Mouse (Mus musculus): ENCODE data around the gene Tmem150a.

Gene Tmem150a

GRCm38 (mm10) chr6:72355066-72355911 is at the start of gene Tmem150a:
TSS of gene Tmem150a (plus strand) at chr6:72355447.
- DNase-seq = peak; percentile 92

- no peak for DNase-seq
These were observed 43.0 kb upstream of the Tmem150a start for GRCm38 (mm10) chr6:72312198-72312597.

- DNase-seq = no peak
These were observed 42.0 kb upstream of the Tmem150a start for GRCm38 (mm10) chr6:72313124-72313867.

GRCm38 (mm10) chr6:72315384-72315783 is 39.9 kb upstream of the Tmem150a start:
- no peak for DNase-seq

GRCm38 (mm10) chr6:72316044-72316443 is 39.2 kb upstream of the Tmem150a start:
- DNase-seq = no peak

GRCm38 (mm10) chr6:72318440-72318839 is 36.8 kb upstream of the Tmem150a start:
- no peak for DNase-seq

- DNase-seq = peak; percentile 41
These were observed 36.2 kb upstream of the Tmem150a start for GRCm38 (mm10) chr6:72319019-72319418.

GRCm38 (mm10) chr6:72322936-72323335 is 32.3 kb upstream of the Tmem150a start:
- no peak for DNase-seq

GRCm38 (mm10) chr6:72323786-72324508 is 31.3 kb upstream of the Tmem150a start:
- DNase-seq = no peak

GRCm38 (mm10) chr6:72326274-72326673 is 29.0 kb upstream of the Tmem150a start:
- peak; percentile 19 for DNase-seq

- no peak for DNase-seq
These were observed 26.2 kb upstream of the Tmem150a start for GRCm38 (mm10) chr6:72329019-72329418.

GRCm38 (mm10) chr6:72330133-72330532 is 25.1 kb upstream of the Tmem150a start:
- no peak for DNase-seq

- DNase-seq = no peak
These were observed 22.1 kb upstream of the Tmem150a start for GRCm38 (mm10) chr6:72333111-72333510.

GRCm38 (mm10) chr6:72340481-72340880 is 14.8 kb upstream of the Tmem150a start:
- DNase-seq = no peak

GRCm38 (mm10) chr6:72344396-72345073 is 10.7 kb upstream of the Tmem150a start:
- no peak for DNase-seq

GRCm38 (mm10) chr6:72345074-72345567 is 10.1 kb upstream of the Tmem150a start, which contains the start of gene Usp39:
TSS of gene Usp39 (minus strand) at chr6:72345184.
- peak; percentile 97 for DNase-seq

- DNase-seq = no peak
These were observed 9.6 kb upstream of the Tmem150a start for GRCm38 (mm10) chr6:72345633-72346032.

- no peak for DNase-seq
These were observed 9.0 kb upstream of the Tmem150a start for GRCm38 (mm10) chr6:72346261-72346660.

- peak; percentile 90 for DNase-seq
These were observed 7.9 kb upstream of the Tmem150a start, which contains the start of gene 0610030E20Rik for GRCm38 (mm10) chr6:72347166-72347941. TSS of gene 0610030E20Rik (plus strand) at chr6:72347317.

GRCm38 (mm10) chr6:72348411-72348810 is 6.8 kb upstream of the Tmem150a start:
- DNase-seq = no peak

- DNase-seq = no peak
These were observed 5.0 kb upstream of the Tmem150a start for GRCm38 (mm10) chr6:72350214-72350613.
